Mouse (Mus musculus) intestine, embryonic 15.5 days (tissue): ENCODE measurements around the gene Ruvbl2. TPM values are rescaled to one million over a fixed set of nuclear protein-coding genes. Genes with fewer than 3 reads are reported as not detected.

Source experiments
- ATAC-seq: fragments of 200-750 bp; cut with Nextera tagmentation; 2 replicates; pipeline ENCODE4 v1.8.0; 2017; ENCODE audit warnings: moderate TSS enrichment, moderate library complexity
- H3K27ac ChIP-seq: fragments of 300-500 bp; sonication (generic); 2 replicates; pipeline ENCODE4 v1.5.1; 2015; ENCODE audit warnings: mild to moderate bottlenecking, inconsistent platforms
- H3K27me3 ChIP-seq: fragments of 300-500 bp; sonication (generic); replicated peaks from 2 replicates; pipeline ENCODE4 v1.6.1; 2015; ENCODE audit warnings: inconsistent platforms
- H3K36me3 ChIP-seq: fragments of 300-500 bp; sonication (generic); 2 replicates; pipeline ENCODE4 v1.6.1; 2015; ENCODE audit warnings: inconsistent platforms
- H3K4me1 ChIP-seq: fragments of 300-500 bp; sonication (generic); replicated peaks from 2 replicates; pipeline ENCODE4 v1.6.1; 2015; ENCODE audit warnings: inconsistent platforms
- H3K4me2 ChIP-seq: fragments of 300-500 bp; sonication (generic); replicated peaks from 2 replicates; pipeline ENCODE4 v1.6.1; 2015; ENCODE audit warnings: mild to moderate bottlenecking, inconsistent platforms
- H3K4me3 ChIP-seq: fragments of 300-500 bp; sonication (generic); replicated peaks from 2 replicates; pipeline ENCODE4 v1.5.1; 2015; ENCODE audit warnings: inconsistent platforms
- H3K9ac ChIP-seq: fragments of 300-500 bp; sonication (generic); 2 replicates; pipeline ENCODE4 v1.6.1; 2015; ENCODE audit warnings: inconsistent platforms
- H3K9me3 ChIP-seq: fragments of 300-500 bp; sonication (generic); 2 replicates; pipeline ENCODE4 v1.6.1; 2016; ENCODE audit warnings: inconsistent platforms
- WGBS: fragments of 180-500 bp; shearing (Covaris S2); methylation state at CpG from one replicate; pipeline ENCODE4 v1.1.7; 2015; 5-methylcytosine and 5-hydroxymethylcytosine counted together
- polyA plus RNA-seq: library from polyadenylated mRNA; unstranded; fragments of >200 nt; fragmentation: Nextera tagmentation; extraction: Ambion mirVana; gene quantifications from 2 replicates; pipeline ENCODE4 v1.2.1, GENCODE M21; 2015

Gene Ruvbl2
- polyA plus RNA-seq, 1 experiment from 2014 or later = 150 TPM

DNA sequence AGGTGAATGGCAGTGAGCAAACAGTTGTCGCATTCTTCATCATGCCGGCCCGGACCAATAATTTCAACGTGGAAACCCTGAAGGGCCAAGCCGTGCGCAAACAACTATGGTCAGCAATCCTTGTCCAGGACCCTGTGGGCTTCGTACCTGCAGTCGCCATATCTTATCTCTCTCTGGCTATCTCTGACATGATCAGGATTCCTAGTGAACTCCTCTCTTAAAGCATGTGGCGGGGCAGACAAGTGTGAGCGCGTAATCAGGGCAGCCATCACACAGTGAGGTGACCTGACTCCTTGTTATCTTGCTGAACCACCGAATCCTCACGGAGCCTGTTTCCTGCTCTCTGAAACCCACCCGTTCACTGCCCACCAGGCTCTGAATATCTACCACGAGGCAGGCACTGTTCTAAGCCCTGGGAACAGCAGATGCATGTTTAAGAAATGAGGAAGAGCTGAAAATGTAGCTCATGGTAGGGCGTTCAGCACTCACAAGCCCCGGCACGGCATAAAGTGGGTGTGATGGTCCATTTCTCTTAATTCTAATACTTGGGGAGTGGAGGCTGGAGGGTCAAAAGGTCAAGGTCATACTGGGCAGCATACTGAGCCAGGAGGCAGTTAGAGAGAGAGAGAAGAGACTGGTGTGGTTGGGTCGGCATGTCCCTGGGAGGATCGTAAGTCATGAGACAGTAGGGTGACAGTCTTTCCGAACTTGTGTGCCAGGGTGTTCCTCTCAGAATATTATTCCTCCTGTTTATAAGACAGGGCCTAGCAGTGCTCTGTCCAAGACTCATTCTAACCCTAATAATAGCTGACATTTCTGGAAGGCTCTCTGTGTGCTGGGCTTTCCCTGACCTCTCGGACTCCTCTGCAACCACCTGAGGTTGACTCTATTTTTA, 5.9 kb upstream of the Ruvbl2 start:
- Histone ChIP-seq H3K27ac (no peak overlapping the region), H3K4me3 (no peak overlapping the region), H3K36me3 (peaks cover 30% of the 10 kb centered on the region), H3K4me2 (no peak overlapping the region), H3K9ac (no peak overlapping the region), H3K4me1 (no peaks in the 10 kb centered on the region), H3K9me3 (no peaks in the 10 kb centered on the region), H3K27me3 (no peaks in the 10 kb centered on the region)
- ATAC-seq = no peak
- 76% methylated on average over 22 of the region's 22 CpGs for WGBS

DNA sequence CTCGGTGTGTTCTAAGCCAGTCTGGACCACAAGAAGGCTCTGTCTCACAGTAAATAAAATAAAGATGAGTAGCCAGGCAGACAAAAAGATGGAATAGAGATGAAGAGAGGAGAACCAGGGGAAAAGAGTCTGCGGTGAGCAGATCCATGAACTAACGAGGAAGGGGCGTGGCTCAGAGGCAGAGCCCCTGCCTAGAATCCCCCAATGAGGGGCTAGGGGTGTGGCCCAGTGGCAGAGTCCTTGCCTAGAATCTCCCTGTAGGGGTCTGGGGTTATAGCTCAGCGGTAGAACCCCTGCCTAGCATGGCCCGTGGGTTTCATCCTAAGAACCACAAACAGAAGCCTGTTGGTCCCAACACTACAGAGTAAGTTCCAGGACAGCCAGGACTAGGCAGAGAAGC, 850 bp downstream of the Ruvbl2 start:
- WGBS = 40% methylated on average over 6 of the region's 6 CpGs
- H3K27ac ChIP-seq = no peak overlapping the region
- no peak overlapping the region for H3K4me2 ChIP-seq
- no peak for ATAC-seq
- H3K9ac ChIP-seq = no peak overlapping the region
- H3K36me3 ChIP-seq = 0 out of 2 replicates have a peak, but pooled peaks cover 7% of the 10 kb centered on the region
- H3K27me3 ChIP-seq = no peaks in the 10 kb centered on the region
- H3K9me3 ChIP-seq = no peaks in the 10 kb centered on the region
- H3K4me3 ChIP-seq = no peak overlapping the region
- peaks cover 39% of the 10 kb centered on the region for H3K4me1 ChIP-seq

DNA sequence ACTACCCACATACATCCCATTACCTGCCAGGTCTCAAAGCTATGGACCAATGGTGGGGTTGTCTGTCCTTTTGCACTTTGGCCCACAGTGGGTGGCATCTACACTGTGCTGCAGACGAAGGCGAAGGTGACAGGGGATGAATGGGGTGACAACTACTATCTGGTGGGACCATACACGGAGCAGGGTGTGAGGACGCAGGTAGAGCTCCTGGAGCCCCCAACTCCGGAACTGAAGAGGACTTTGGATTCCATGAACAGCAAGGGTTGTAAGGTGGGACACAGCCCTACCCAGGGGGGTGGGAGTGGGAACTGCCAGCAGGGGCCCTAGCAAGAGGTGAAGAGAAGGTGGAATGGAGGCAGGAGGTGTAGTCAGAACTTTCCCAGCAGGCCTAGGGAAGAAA, 1.5 kb downstream of the Ruvbl2 start:
- WGBS = 91% methylated on average over 5 of the region's 5 CpGs
- Histone ChIP-seq H3K4me1 (peaks cover 39% of the 10 kb centered on the region), H3K36me3 (0 out of 2 replicates have a peak, but pooled peaks cover 11% of the 10 kb centered on the region), H3K4me2 (peak overlapping the region; percentile 76), H3K27me3 (no peaks in the 10 kb centered on the region), H3K9ac (no peak overlapping the region), H3K4me3 (no peak overlapping the region), H3K9me3 (no peaks in the 10 kb centered on the region), H3K27ac (no peak overlapping the region)
- no peak for ATAC-seq

DNA sequence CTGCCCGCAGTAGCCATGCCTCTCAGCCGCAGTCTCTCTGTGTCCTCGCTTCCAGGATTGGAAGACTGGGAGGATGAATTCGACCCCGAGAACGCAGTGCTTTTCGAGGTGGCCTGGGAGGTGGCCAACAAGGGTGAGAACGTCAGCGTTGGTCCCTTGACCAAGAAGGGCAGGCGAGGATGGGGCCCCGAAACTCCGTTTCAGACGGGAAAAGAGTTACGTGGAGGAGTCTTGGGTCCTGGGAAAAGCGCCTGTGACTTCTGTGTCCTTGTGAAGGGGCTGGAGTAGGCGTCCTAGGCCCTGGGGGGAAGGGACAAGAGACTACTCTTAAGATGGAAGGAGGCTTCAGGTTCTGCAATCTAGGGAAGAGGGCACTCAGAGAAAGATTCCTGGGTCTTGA, 2.9 kb downstream of the Ruvbl2 start:
- peak overlapping the region; percentile 81 for H3K27ac ChIP-seq
- ATAC-seq = peak; percentile 16
- peaks cover 18% of the 10 kb centered on the region for H3K36me3 ChIP-seq
- WGBS = 2% methylated on average over 16 of the region's 16 CpGs
- H3K4me3 ChIP-seq = peak overlapping the region; percentile 73
- peak overlapping the region; percentile 76 for H3K4me2 ChIP-seq
- no peaks in the 10 kb centered on the region for H3K9me3 ChIP-seq
- H3K27me3 ChIP-seq = no peaks in the 10 kb centered on the region
- H3K9ac ChIP-seq = peak overlapping the region; percentile 77
- H3K4me1 ChIP-seq = peaks cover 39% of the 10 kb centered on the region

DNA sequence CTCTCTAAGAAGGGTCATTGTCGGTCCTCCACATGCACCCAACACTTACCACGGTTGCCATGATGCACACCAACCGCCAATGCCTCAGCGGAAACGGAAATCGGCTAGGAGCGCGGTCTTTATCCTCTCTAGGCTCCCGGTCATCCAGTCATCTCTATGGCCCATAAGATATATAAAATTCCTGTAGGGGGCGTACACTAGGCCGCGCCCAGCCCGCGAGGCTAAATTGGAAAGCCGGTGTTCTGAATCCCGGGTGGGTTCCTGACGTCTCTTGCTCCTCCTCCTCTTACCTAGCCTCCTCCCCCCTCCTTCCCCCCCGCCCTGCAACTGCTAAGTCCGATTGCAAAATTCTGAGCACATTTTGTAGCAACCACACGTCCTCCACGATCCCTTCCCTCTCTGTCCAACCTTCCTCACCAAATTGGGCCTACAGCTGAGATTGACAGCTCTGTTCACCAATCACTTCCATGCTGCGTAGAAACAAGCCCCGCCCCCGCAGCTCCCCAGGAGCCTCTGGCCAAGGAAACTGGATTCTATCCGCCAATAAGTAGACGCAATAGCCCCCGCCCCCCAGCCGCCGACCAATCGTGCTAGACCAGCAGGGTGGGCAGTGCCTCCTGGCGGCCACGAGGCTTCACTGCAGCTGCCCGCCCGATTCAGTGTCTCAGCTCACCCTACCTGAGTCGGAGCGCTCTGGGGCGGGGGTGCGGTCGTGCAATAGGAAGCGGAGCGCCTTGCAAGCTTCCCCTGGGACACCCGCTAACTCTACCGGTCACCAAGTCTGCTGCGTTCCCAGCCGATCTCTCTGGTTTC, 3.5 kb downstream of the Ruvbl2 start, which contains the start of gene Gys1:
TSS of gene Gys1 (plus strand) at position 642 of the 813 bp plus-strand sequence.
- no peaks in the 10 kb centered on the region for H3K9me3 ChIP-seq
- under 1% methylated on average over 45 of the region's 45 CpGs for WGBS
- peaks cover 17% of the 10 kb centered on the region for H3K36me3 ChIP-seq
- no peaks in the 10 kb centered on the region for H3K27me3 ChIP-seq
- peak; percentile 98 for ATAC-seq
- H3K4me1 ChIP-seq = peaks cover 39% of the 10 kb centered on the region
- H3K9ac ChIP-seq = peak within 1 kb of the TSS; percentile 80
- H3K4me3 ChIP-seq = peak within 1 kb of the TSS; percentile 73
- peak within 1 kb of the TSS; percentile 86 for H3K27ac ChIP-seq
- H3K4me2 ChIP-seq = peak within 1 kb of the TSS; percentile 90

DNA sequence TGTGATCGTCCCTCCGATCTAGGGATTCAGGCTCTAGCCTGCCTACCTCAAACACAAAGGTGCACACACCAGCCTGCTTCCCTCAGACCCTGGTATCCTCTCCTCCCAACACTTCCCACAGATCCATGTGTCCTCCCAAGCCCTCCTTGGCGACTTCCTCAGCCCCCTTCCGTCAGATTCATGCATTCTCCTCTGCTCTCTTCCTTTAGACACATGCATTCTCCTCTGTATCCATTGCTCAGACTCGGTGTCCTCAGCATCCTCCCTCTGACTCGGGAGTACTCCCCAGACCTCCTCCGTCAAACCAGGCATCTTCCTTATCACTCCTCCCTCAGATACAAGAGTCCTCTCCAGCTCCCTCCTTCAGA, 4.1 kb downstream of the Ruvbl2 start:
- peak overlapping the region; percentile 90 for H3K4me2 ChIP-seq
- peak overlapping the region; percentile 86 for H3K27ac ChIP-seq
- H3K4me3 ChIP-seq = peak overlapping the region; percentile 73
- ATAC-seq = no peak
- peaks cover 39% of the 10 kb centered on the region for H3K4me1 ChIP-seq
- H3K36me3 ChIP-seq = peaks cover 22% of the 10 kb centered on the region
- peak overlapping the region; percentile 80 for H3K9ac ChIP-seq
- H3K27me3 ChIP-seq = no peaks in the 10 kb centered on the region
- H3K9me3 ChIP-seq = no peaks in the 10 kb centered on the region
- under 1% methylated on average over 7 of the region's 7 CpGs for WGBS

DNA sequence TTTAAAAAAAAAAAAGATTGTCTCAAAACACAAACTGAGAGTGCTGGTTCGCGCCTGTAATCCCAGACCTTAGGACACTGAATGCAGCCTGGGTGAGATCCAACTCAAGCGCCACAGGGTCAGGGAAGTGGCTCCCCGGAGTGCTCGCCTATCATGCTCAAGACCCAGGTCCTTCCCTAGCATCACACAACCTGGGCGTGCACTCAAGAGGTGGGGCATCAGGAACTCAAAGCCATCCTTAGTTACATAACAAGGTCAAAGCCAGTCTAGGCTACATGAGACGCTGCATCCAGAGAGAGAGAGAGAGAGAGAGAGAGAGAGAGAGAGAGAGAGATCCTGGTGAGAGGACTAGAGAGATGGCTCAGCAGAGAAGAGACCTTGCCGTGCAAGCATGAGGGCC, 11.3 kb downstream of the Ruvbl2 start:
- Histone ChIP-seq H3K9ac (no peak overlapping the region), H3K4me3 (no peak overlapping the region), H3K4me2 (no peak overlapping the region), H3K36me3 (peaks cover 56% of the 10 kb centered on the region), H3K27ac (no peak overlapping the region), H3K9me3 (no peaks in the 10 kb centered on the region), H3K4me1 (no peaks in the 10 kb centered on the region), H3K27me3 (no peaks in the 10 kb centered on the region)
- WGBS = 93% methylated on average over 8 of the region's 8 CpGs
- ATAC-seq = no peak

DNA sequence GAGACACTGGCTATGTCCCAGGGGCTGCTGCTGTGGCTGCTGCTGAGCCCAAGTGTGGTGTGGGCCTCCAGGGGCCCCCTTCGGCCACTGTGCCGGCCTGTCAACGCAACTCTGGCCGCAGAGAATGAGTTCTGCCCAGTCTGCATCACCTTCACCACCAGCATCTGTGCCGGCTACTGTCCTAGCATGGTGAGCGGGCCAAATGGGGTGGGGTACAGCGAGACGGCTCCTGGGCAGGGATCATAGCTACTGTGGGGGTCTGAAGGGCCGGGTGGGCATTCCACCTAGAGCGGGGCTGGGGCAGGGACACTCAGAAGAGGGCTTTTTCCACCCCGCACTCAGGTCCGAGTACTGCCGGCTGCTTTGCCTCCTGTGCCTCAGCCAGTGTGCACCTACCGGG, 16.7 kb downstream of the Ruvbl2 start:
- Histone ChIP-seq H3K4me1 (peaks cover 10% of the 10 kb centered on the region), H3K4me3 (no peak overlapping the region), H3K4me2 (no peak overlapping the region), H3K27me3 (peaks cover 10% of the 10 kb centered on the region), H3K27ac (no peak overlapping the region), H3K9ac (no peak overlapping the region), H3K9me3 (no peaks in the 10 kb centered on the region), H3K36me3 (peaks cover 37% of the 10 kb centered on the region)
- ATAC-seq = no peak
- 92% methylated on average over 14 of the region's 14 CpGs for WGBS

DNA sequence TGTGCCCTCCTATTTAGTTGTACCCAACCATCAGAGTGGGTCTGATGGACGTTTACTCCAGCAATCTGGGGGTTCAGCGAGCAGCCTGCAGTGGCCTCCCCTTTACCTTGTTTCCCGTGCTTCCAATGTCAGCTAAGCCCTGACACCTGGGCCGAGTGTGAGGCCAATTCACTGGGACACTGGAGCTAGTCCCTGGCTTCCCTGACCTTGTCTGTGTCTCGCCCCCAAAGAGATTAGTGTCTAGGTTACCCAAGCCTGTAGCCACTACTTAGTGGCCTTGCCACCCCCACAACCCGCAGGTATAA, 17.3 kb downstream of the Ruvbl2 start, which contains the start of gene Lhb:
TSS of gene Lhb (plus strand) at position 206 of the 305 bp plus-strand sequence.
- H3K27me3 ChIP-seq = peaks cover 15% of the 10 kb centered on the region
- H3K4me1 ChIP-seq = peaks cover 13% of the 10 kb centered on the region
- H3K4me3 ChIP-seq = no peak within 1 kb of the TSS
- WGBS = 58% methylated on average over 6 of the region's 6 CpGs
- peak within 1 kb of the TSS; percentile 31; the same call in 1 of the 2 replicates for H3K4me2 ChIP-seq
- H3K9ac ChIP-seq = 0 out of 2 replicates have a peak within 1 kb of the TSS, but pooled peaks have one; percentile 13
- H3K27ac ChIP-seq = no peak within 1 kb of the TSS
- ATAC-seq = no peak
- H3K9me3 ChIP-seq = no peaks in the 10 kb centered on the region
- H3K36me3 ChIP-seq = peaks cover 36% of the 10 kb centered on the region

DNA sequence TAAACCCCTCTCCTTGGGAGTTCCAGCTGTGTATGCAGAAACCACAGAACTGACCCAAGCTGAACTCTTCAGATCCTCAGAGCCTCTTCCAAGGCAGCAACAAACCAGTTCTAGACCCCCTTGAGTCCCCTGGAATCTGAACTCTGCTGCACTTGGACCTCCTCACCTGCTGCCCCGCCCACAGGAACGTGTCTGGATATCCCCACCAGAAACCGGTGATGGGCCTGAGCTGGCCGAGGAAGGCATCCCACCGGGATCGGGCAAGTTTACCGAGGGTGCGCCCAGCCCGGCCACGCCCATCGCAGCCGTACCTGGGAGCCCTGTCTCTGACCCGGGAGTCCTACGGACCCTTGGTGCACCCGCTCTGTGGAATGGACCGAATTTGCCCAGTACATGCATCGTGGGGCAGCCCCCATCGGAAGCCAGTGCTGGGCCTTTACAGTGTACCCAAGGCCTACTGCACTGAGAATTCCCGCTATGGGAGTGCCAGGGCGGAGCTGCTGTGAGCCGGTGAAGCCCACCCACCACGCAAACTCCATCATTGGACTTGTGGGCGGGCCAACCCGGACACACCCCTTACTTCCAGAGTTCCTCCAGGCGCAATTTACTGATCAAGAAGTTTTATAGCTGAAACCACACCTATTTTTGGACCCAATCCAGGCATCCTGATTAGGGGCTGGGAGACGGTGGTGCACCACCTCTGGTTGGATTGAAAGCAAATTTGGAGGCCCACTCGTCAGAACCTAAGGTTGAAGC, 17.9 kb downstream of the Ruvbl2 start:
- Histone ChIP-seq H3K27me3 (peaks cover 21% of the 10 kb centered on the region), H3K4me2 (peak overlapping the region; percentile 31; the same call in 1 of the 2 replicates), H3K9me3 (no peaks in the 10 kb centered on the region), H3K4me3 (no peak overlapping the region), H3K9ac (0 out of 2 replicates have a peak overlapping the region, but pooled peaks have one; percentile 13), H3K27ac (no peak overlapping the region), H3K4me1 (peaks cover 18% of the 10 kb centered on the region), H3K36me3 (peaks cover 33% of the 10 kb centered on the region)
- 11% methylated on average over 27 of the region's 27 CpGs for WGBS
- peak; percentile 31; the same call in 1 of the 2 replicates for ATAC-seq

DNA sequence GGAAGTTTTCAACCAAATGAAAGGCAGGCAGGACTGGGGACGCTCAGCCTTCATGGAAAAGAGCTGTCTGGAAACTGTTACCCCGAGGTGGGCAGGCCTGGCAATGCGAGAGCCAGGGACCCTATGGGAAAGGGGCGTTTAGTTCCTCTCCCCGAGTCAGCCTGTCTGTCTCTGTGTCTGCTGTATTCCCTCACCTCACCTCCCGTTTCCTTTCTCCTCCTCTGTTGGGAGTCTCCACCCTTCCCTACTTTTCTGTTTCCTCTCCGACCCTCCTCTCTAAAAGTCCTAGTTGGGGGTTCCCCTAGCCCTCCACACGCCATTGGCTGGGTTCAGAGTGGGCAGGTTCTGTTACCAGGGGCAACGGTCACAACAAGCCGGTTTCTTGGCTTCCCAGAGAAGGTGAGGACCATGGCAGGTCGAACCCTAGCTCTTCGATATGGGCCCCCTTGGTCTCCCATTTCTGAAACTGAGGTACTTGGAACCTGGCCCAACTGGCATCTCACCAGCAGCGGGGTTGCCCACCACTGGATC, 19.9 kb downstream of the Ruvbl2 start:
- H3K9me3 ChIP-seq = no peaks in the 10 kb centered on the region
- H3K4me2 ChIP-seq = 0 out of 2 replicates have a peak overlapping the region, but pooled peaks have one; percentile 24
- H3K36me3 ChIP-seq = peaks cover 15% of the 10 kb centered on the region
- 8% methylated on average over 13 of the region's 13 CpGs for WGBS
- H3K27ac ChIP-seq = no peak overlapping the region
- H3K4me1 ChIP-seq = peaks cover 35% of the 10 kb centered on the region
- peaks cover 38% of the 10 kb centered on the region for H3K27me3 ChIP-seq
- no peak overlapping the region for H3K4me3 ChIP-seq
- no peak for ATAC-seq
- H3K9ac ChIP-seq = no peak overlapping the region
